Mouse (Mus musculus): ENCODE results near the gene Rnf11. TPM values are rescaled to one million over a fixed set of nuclear protein-coding genes. Genes with fewer than 3 reads are reported as not detected.
A peak's percentile ranks its signal among the peaks of the same experiment; 100 is the strongest.

Rnf11 gene
- 56.6 and 63.9 TPM in 2 replicates for polyA plus RNA-seq (2014; fragmentation: Nextera tagmentation; extraction: Ambion mirVana)

GRCm38 (mm10) chr4:109484621-109485020 is at the start of gene Rnf11:
Gene Rnf11 (minus strand): TSS chr4:109484728.
- 82% methylated on average over 3 of the region's 3 CpGs for WGBS
- Histone ChIP-seq H3K4me1 (replicated peaks; ENCODE audit: control insufficient read depth, insufficient read depth, low read length) (no peaks in the 10 kb centered on the region), H3K27me3 (ENCODE audit: control insufficient read depth, insufficient read depth, low read length) (no peaks in the 10 kb centered on the region), H3K9me3 (ENCODE audit: control insufficient read depth, low read length) (no peaks in the 10 kb centered on the region), H3K4me2 (replicated peaks; ENCODE audit: low read depth, low read length) (no peak within 1 kb of the TSS), H3K4me3 (ENCODE audit: low read depth, low read length) (no peak within 1 kb of the TSS), H3K36me3 (ENCODE audit: control insufficient read depth, insufficient read depth, low read length) (no peaks in the 10 kb centered on the region), H3K27ac (ENCODE audit: low read depth, low read length) (no peak within 1 kb of the TSS), H3K9ac (ENCODE audit: low read depth, low read length) (no peak within 1 kb of the TSS)
- DNase-seq (ENCODE audit: low spot score): no peak
- ATAC-seq (ENCODE audit: low FRiP score): no peak

GRCm38 (mm10) chr4:109531111-109531510 is 46.6 kb upstream of the Rnf11 start, which contains the start of gene 4930522H14Rik:
Gene 4930522H14Rik (minus strand): TSS chr4:109531297.
- Histone ChIP-seq H3K9me3 (ENCODE audit: control insufficient read depth, low read length) (no peaks in the 10 kb centered on the region), H3K27me3 (ENCODE audit: control insufficient read depth, insufficient read depth, low read length) (no peaks in the 10 kb centered on the region), H3K4me1 (replicated peaks; ENCODE audit: control insufficient read depth, insufficient read depth, low read length) (no peaks in the 10 kb centered on the region), H3K27ac (ENCODE audit: low read depth, low read length) (no peak within 1 kb of the TSS), H3K4me3 (ENCODE audit: low read depth, low read length) (no peak within 1 kb of the TSS), H3K36me3 (ENCODE audit: control insufficient read depth, insufficient read depth, low read length) (no peaks in the 10 kb centered on the region), H3K4me2 (replicated peaks; ENCODE audit: low read depth, low read length) (no peak within 1 kb of the TSS), H3K9ac (ENCODE audit: low read depth, low read length) (no peak within 1 kb of the TSS)
- DNase-seq (ENCODE audit: low spot score): no peak
- ATAC-seq (ENCODE audit: low FRiP score): no peak
- 90% methylated on average over 2 of the region's 2 CpGs for WGBS

- Histone ChIP-seq H3K36me3 (ENCODE audit: control insufficient read depth, insufficient read depth, low read length) (no peaks in the 10 kb centered on the region), H3K9ac (ENCODE audit: low read depth, low read length) (no peak overlapping the region), H3K4me1 (replicated peaks; ENCODE audit: control insufficient read depth, insufficient read depth, low read length) (no peaks in the 10 kb centered on the region), H3K9me3 (ENCODE audit: control insufficient read depth, low read length) (no peaks in the 10 kb centered on the region), H3K27me3 (ENCODE audit: control insufficient read depth, insufficient read depth, low read length) (no peaks in the 10 kb centered on the region), H3K27ac (ENCODE audit: low read depth, low read length) (no peak overlapping the region), H3K4me2 (replicated peaks; ENCODE audit: low read depth, low read length) (no peak overlapping the region), H3K4me3 (ENCODE audit: low read depth, low read length) (no peak overlapping the region)
- ATAC-seq (ENCODE audit: low FRiP score) (no peak), DNase-seq (ENCODE audit: low spot score) (peak; percentile 16)
- 42% methylated on average over 15 of the region's 15 CpGs for WGBS
Measured at GRCm38 (mm10) chr4:109530245-109530816, 45.8 kb upstream of the Rnf11 start.

- Histone ChIP-seq H3K9ac (ENCODE audit: low read depth, low read length) (no peak overlapping the region), H3K9me3 (ENCODE audit: control insufficient read depth, low read length) (no peaks in the 10 kb centered on the region), H3K27ac (ENCODE audit: low read depth, low read length) (no peak overlapping the region), H3K4me2 (replicated peaks; ENCODE audit: low read depth, low read length) (no peak overlapping the region), H3K4me1 (replicated peaks; ENCODE audit: control insufficient read depth, insufficient read depth, low read length) (no peaks in the 10 kb centered on the region), H3K27me3 (ENCODE audit: control insufficient read depth, insufficient read depth, low read length) (no peaks in the 10 kb centered on the region), H3K36me3 (ENCODE audit: control insufficient read depth, insufficient read depth, low read length) (no peaks in the 10 kb centered on the region), H3K4me3 (ENCODE audit: low read depth, low read length) (no peak overlapping the region)
- DNase-seq (ENCODE audit: low spot score): peak; percentile 68
- 12% methylated on average over 5 of the region's 5 CpGs for whole genome bisulfite sequencing
- ATAC-seq (ENCODE audit: low FRiP score): no peak; the same call in 1 of the 2 replicates
Measured at GRCm38 (mm10) chr4:109504885-109505284, 20.4 kb upstream of the Rnf11 start.

- ATAC-seq (ENCODE audit: low FRiP score) (no peak), DNase-seq (ENCODE audit: low spot score) (no peak)
- Histone ChIP-seq H3K4me3 (ENCODE audit: low read depth, low read length) (no peak overlapping the region), H3K9ac (ENCODE audit: low read depth, low read length) (no peak overlapping the region), H3K4me2 (replicated peaks; ENCODE audit: low read depth, low read length) (no peak overlapping the region), H3K9me3 (ENCODE audit: control insufficient read depth, low read length) (no peaks in the 10 kb centered on the region), H3K36me3 (ENCODE audit: control insufficient read depth, insufficient read depth, low read length) (no peaks in the 10 kb centered on the region), H3K27ac (ENCODE audit: low read depth, low read length) (no peak overlapping the region), H3K4me1 (replicated peaks; ENCODE audit: control insufficient read depth, insufficient read depth, low read length) (no peaks in the 10 kb centered on the region), H3K27me3 (ENCODE audit: control insufficient read depth, insufficient read depth, low read length) (no peaks in the 10 kb centered on the region)
- WGBS: 77% methylated on average over 11 of the region's 11 CpGs
Measured at GRCm38 (mm10) chr4:109498476-109498875, 13.9 kb upstream of the Rnf11 start.

GRCm38 (mm10) chr4:109493581-109493980 is 9.1 kb upstream of the Rnf11 start:
- Histone ChIP-seq H3K9me3 (ENCODE audit: control insufficient read depth, low read length) (no peaks in the 10 kb centered on the region), H3K36me3 (ENCODE audit: control insufficient read depth, insufficient read depth, low read length) (no peaks in the 10 kb centered on the region), H3K27me3 (ENCODE audit: control insufficient read depth, insufficient read depth, low read length) (no peaks in the 10 kb centered on the region), H3K4me1 (replicated peaks; ENCODE audit: control insufficient read depth, insufficient read depth, low read length) (no peaks in the 10 kb centered on the region), H3K9ac (ENCODE audit: low read depth, low read length) (no peak overlapping the region), H3K4me3 (ENCODE audit: low read depth, low read length) (no peak overlapping the region), H3K4me2 (replicated peaks; ENCODE audit: low read depth, low read length) (no peak overlapping the region), H3K27ac (ENCODE audit: low read depth, low read length) (no peak overlapping the region)
- DNase-seq (ENCODE audit: low spot score) (no peak), ATAC-seq (ENCODE audit: low FRiP score) (no peak)

GRCm38 (mm10) chr4:109488812-109489211 is 4.3 kb upstream of the Rnf11 start:
- no peak for ATAC-seq (ENCODE audit: low FRiP score)
- Histone ChIP-seq H3K4me1 (replicated peaks; ENCODE audit: control insufficient read depth, insufficient read depth, low read length) (no peaks in the 10 kb centered on the region), H3K27ac (ENCODE audit: low read depth, low read length) (no peak overlapping the region), H3K4me3 (ENCODE audit: low read depth, low read length) (no peak overlapping the region), H3K27me3 (ENCODE audit: control insufficient read depth, insufficient read depth, low read length) (no peaks in the 10 kb centered on the region), H3K4me2 (replicated peaks; ENCODE audit: low read depth, low read length) (no peak overlapping the region), H3K9me3 (ENCODE audit: control insufficient read depth, low read length) (no peaks in the 10 kb centered on the region), H3K9ac (ENCODE audit: low read depth, low read length) (no peak overlapping the region), H3K36me3 (ENCODE audit: control insufficient read depth, insufficient read depth, low read length) (no peaks in the 10 kb centered on the region)
- WGBS: 69% methylated on average over 1 of the region's 1 CpGs
- no peak for DNase-seq (ENCODE audit: low spot score)

- no peaks in the 10 kb centered on the region for H3K9me3 ChIP-seq (ENCODE audit: control insufficient read depth, low read length)
- H3K9ac ChIP-seq (ENCODE audit: low read depth, low read length): no peak overlapping the region
- WGBS: 92% methylated on average over 1 of the region's 1 CpGs
- ATAC-seq (ENCODE audit: low FRiP score): no peak
- H3K4me2 ChIP-seq (replicated peaks; ENCODE audit: low read depth, low read length): no peak overlapping the region
- H3K4me1 ChIP-seq (replicated peaks; ENCODE audit: control insufficient read depth, insufficient read depth, low read length): no peaks in the 10 kb centered on the region
- no peak for DNase-seq (ENCODE audit: low spot score)
- H3K4me3 ChIP-seq (ENCODE audit: low read depth, low read length): no peak overlapping the region
- no peaks in the 10 kb centered on the region for H3K36me3 ChIP-seq (ENCODE audit: control insufficient read depth, insufficient read depth, low read length)
- H3K27me3 ChIP-seq (ENCODE audit: control insufficient read depth, insufficient read depth, low read length): no peaks in the 10 kb centered on the region
- H3K27ac ChIP-seq (ENCODE audit: low read depth, low read length): no peak overlapping the region
Measured at GRCm38 (mm10) chr4:109482701-109483100, 1.8 kb downstream of the Rnf11 start.

GRCm38 (mm10) chr4:109481424-109481823 is 3.1 kb downstream of the Rnf11 start:
- WGBS: 82% methylated on average over 2 of the region's 2 CpGs
- Histone ChIP-seq H3K4me3 (ENCODE audit: low read depth, low read length) (no peak overlapping the region), H3K9me3 (ENCODE audit: control insufficient read depth, low read length) (no peaks in the 10 kb centered on the region), H3K4me1 (replicated peaks; ENCODE audit: control insufficient read depth, insufficient read depth, low read length) (no peaks in the 10 kb centered on the region), H3K9ac (ENCODE audit: low read depth, low read length) (no peak overlapping the region), H3K27ac (ENCODE audit: low read depth, low read length) (no peak overlapping the region), H3K4me2 (replicated peaks; ENCODE audit: low read depth, low read length) (no peak overlapping the region), H3K36me3 (ENCODE audit: control insufficient read depth, insufficient read depth, low read length) (no peaks in the 10 kb centered on the region), H3K27me3 (ENCODE audit: control insufficient read depth, insufficient read depth, low read length) (no peaks in the 10 kb centered on the region)
- DNase-seq (ENCODE audit: low spot score): no peak
- ATAC-seq (ENCODE audit: low FRiP score): no peak
